Mouse (Mus musculus) kidney, postnatal 36 days (tissue): ENCODE results near the gene Ets1.

Experiments used
- DNase-seq, 2 experiments: peaks; one replicate each; pipeline ENCODE4 v3.0.0; 2021 to 2022; ENCODE audit warnings: mixed read lengths in 2 of 2

Ets1 gene

GRCm38 (mm10) chr9:32635627-32636385 lies at the start of gene Ets1:
TSS of gene Ets1 (plus strand) at chr9:32636221.
- DNase-seq, result peak; percentile 49 to 56

DNA sequence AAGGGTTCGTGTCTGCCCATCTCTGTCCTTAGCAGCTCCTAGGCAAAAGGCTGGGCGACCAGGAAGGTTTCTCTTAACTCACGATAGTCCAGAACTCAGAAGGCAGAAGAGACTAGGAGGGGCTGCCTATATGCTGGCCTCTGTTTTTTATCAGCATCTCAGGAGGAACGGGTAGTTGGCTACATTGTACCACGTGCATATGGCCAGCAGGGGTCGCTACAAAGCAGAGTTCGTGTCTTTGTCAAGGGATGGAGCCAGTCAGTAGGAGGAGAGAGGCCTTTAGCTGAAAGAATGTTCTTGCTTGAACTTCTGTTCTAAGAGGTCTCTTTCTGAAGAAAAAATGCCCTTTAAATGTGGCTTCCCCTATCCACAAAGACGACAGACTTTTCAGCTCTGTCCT lies 46.1 kb upstream of the Ets1 start:
- DNase-seq, result peak; percentile 84 to 94

DNA sequence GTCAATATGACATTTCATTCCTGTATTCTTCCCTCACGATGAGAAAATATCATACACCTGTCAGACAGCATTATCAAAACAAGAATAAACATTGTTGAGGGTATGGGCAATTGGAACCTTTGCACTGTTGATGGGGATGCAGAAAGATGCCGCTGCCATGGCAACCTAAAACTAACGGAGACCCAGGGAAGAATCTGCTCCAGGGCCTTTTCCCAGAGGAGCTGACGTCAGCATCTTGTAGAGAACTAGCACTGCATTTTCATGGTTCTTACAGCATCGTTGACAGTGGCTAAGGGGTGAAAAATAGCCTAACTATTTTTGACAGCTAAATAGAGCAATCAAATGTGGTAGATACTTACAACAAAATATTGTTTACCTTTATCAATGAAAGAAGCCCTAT lies 45.5 kb upstream of the Ets1 start:
- no peak for DNase-seq

DNA sequence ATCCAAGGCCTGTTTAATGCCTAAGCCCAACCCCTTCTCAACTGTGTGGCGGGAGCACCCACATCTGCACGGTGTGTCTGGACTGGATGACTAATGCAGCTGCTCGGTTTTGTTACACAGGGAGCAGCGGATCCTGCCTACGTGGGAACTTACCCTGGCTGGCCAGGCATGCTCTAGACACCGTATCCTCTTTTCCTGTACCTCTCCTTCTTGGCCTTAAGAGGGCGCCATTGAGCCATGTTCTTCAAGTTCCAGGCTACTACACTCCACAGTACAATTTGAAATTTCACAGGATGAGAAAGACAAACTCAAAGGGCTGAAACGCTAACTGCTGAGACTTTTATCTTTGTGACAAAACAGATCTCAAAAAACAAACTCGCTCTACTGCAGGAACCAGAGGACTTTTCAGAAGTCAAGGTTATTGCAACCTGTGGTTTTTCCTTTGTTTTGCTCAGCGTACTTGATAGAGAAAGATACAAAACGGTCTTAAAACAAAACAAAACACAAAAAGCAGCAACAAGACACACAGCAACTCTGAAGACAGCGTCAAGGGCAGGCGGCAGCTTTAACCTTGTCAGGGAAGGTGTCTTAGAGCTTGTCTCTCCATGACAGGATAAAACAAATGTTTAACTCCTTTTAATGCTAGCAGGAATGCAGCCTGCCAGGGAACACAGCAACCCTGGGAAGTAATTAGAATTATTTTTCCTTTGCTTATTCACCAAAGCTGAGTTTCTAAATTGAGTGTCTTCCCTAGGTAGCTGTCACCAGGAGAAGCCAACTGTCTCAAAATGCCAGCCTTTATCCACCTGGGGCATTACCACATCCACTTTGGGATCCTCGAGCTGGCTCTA lies 44.1 kb upstream of the Ets1 start:
- peak; percentile 76 to 88 for DNase-seq

- DNase-seq, result peak in 1 of 2 experiments; percentile 38
These were observed 43.5 kb upstream of the Ets1 start for GRCm38 (mm10) chr9:32592583-32592890.

DNA sequence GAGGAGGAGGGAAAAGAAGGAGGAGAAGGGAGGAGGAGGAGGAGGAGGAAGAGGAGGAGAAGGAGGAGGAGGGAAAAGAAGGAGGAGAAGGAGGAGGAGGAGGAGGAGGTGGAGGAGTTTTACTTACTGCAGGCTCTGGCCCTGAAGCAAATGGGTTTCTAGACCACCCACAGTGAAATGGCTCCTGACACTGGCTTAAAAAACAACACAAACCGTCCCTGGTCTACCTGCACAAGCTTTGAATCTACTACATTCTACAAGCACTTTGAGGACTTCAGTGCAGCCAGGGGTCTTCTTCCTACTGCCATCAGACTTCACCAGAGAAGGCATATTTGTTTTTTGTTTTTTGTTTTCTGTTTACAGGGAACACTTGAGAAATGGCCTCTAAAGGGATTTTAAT lies 42.2 kb upstream of the Ets1 start:
- DNase-seq, result no peak

GRCm38 (mm10) chr9:32594346-32594745 lies 41.7 kb upstream of the Ets1 start:
- DNase-seq, result no peak

DNA sequence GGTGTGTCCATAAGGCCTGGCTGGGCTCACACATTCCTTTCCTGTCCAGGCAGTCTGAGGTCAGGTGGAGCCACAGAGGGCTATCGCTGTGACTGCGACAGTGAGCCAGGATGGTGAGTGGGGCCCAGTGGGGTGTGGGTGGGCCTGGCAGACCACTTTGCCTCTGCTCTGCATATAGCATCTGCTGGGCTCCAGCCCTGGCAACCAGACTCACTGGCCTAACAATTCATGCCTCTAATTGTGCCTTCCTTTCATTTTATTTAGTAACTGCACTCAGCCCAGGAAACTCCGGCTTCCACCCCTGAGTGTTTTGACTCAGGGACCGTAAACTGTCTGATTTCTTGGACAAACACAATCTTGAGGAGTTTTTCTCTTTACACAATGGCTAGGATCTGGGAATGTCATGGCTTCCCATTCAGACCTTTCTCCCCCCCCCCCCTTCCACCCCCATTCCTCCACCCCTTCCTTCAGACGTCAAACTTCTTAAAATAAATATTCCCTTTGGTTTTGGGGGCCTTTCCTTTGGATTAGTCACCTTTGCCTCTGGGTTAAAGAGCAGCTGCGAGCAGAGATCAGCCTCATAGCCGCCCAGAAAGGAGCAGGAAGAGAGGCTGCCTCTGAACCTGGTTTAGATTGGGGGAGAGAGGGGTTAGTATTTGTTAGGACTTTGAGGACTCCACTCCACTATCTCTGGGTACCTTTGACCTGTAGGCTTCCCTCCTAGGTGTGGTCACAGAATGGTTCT lies 40.8 kb upstream of the Ets1 start:
- DNase-seq, result peak; percentile 34 to 38

GRCm38 (mm10) chr9:32596366-32596765 lies 39.7 kb upstream of the Ets1 start:
- no peak for DNase-seq

DNA sequence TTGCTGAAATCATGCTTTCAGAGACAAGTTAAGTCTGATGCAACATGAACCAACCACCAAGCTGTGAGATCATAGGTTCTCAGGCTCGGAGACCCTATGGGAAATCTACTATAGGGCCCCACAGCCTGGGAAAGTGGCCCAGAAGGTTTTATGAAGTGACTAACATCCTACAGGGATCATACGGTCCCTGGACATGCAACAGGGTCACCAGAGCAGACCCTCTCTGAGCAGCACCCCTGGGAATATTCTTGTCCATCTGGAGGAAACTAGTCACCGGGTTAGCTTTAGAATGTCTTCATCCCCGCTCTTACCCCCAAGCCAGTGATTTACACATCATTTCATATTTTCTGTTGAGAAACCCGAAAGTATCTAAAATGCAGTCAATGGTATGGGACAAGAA lies 34.1 kb upstream of the Ets1 start:
- no peak for DNase-seq

DNA sequence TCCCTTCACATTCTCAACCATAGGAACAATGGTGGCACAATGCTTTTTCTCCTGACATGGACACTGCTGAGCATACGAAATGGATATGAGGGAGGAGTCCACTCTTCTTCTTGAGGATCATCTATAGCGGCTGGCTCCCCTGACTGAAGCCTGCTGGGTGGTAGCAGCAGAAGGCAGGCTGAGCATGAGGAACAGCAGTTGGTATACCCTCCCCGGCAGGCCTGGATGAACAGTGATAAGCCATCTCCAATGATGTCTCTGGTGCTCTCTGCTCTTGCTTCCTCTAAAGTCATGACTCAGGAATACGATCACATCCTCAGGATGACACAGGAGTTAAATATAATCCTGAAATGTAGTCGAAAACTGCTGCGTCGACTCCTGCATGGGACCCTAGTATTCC lies 32.9 kb upstream of the Ets1 start:
- DNase-seq, result no peak

DNA sequence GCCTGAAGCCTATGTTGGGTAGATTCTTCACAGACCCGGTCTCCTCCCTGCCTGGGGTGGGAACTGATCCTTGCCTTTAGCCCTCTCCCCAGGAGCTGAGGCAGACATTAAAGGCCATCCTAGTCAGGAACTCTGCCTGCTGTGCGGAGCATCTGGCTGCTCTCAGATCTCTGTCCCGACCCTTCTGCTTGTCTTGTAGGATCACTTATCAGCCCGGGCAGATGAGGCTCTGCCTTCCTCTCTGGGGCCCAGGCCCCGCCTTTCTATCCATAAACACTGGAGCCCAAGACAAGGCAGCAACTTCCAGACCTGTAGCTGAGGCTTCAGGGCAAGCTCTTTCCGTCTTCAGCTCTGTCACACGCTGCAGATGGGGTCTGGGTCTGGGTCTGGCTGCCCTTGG lies 28.8 kb upstream of the Ets1 start:
- no peak for DNase-seq

- DNase-seq, result no peak
These were observed 27.0 kb upstream of the Ets1 start for GRCm38 (mm10) chr9:32608831-32609610.

GRCm38 (mm10) chr9:32610218-32610617 lies 25.8 kb upstream of the Ets1 start:
- no peak for DNase-seq

- peak; percentile 53 to 69 for DNase-seq
These were observed 25.4 kb upstream of the Ets1 start for GRCm38 (mm10) chr9:32610631-32611030.

DNA sequence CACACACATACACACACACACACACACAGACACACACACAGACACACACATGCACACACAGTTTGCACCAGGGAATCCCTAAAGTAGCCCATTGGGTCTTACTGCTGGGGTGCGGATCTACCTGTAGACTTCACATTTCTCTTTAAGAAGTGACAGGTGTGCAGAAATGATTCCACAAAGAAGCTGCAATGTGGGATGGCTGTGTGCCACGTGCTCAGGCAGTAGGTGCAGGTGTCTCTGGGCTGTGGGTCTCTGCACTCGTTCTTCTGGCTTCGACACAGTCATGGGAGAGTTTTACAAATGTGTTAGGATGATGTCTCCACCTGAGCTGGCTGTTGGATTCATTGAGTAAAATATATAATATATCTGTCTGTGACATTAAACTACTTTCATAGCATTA lies 24.7 kb upstream of the Ets1 start:
- no peak for DNase-seq

DNA sequence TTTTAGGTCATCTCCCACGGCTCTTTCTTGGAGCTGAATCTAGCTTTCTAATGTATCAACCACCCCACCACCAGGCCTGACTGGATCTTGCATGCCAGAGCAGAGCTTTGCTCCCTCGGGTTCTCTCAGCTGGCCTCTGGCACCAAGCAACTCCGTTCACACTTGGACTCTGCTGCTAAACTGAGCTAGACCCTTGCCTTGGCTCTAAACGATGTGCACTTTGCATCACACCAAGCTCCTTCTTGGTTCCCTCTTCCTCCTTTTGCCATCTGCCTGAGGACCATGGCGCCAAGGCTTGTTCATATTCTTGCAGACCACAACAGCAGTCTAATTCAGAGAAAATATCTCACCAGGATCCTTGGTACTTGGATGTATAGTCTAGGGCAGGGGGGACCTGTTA lies 23.6 kb upstream of the Ets1 start:
- DNase-seq, result no peak

- DNase-seq, result no peak
These were observed 23.1 kb upstream of the Ets1 start for GRCm38 (mm10) chr9:32612861-32613421.

DNA sequence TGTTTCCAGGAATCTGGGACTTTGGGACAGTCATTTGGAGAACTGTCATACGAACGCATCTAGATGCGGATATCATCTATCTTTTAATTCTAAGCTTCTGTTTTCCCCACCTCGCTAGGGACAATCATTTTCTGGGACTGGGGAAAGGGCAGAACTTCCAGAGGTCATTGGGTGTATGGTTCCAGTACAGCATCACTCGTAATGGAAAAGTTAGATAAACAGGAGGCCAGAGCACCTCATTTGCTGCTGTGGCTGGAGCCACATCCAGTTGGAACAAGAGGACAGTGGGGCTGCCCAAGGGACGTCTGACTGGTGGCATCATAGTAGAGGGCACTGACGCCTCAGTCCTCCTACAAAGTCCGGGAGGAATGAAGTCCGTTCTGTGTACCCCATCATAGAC lies 21.8 kb upstream of the Ets1 start:
- DNase-seq, result no peak

DNA sequence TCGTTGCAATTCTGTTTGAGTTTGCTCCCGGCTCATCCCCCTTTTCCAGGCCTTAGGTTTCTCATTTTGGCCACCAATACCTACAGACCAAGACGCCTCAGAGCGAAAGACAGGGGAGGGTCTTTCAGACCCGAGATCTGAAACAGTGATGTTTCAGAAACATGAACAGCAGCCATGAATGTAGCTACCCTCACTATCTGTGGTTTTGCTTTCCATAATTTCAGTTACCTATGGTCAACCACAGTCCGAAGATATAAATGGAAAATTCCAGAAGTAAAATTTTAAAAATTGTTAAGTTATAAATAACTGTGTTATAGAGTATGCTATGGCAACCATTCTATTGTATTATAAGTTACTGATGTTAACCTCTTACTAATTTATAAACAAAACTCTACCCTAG lies 20.6 kb upstream of the Ets1 start:
- no peak for DNase-seq

- DNase-seq, result no peak
These were observed 20.0 kb upstream of the Ets1 start for GRCm38 (mm10) chr9:32615986-32616385.
